Mouse (Mus musculus) liver, embryonic 14.5 days (tissue): Measurements from ENCODE around the gene Tbc1d21.

ENCODE experiments used
- CTCF ChIP-seq: IDR thresholded peaks from 2 replicates; pipeline ENCODE4 v1.5.1; 2016; ENCODE audit warnings: antibody characterized with exemption, low read depth, control low read depth
- EP300 ChIP-seq: IDR thresholded peaks from 2 replicates; pipeline ENCODE4 v1.6.1; 2016; ENCODE audit warnings: antibody characterized with exemption, low read depth

DNA sequence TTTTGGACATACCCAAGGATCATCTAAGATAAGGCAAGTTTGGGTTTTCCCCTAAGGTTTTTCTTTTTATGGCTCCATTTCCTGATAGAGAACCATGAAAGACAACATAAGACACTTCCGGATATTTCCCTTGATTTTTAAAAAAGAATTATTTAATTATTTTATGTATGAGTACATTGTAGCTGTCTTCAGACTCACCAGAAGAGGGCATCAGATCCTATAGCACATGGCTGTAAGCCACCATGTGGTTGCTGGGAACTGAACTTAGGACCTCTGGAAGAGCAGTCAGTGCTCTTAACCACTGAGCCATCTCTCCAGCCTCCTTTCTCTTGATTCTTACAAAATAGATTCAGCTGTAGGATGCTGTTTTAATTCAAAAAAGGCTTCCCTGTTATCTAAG is 28.5 kb downstream of the Tbc1d21 start:
- TF ChIP-seq EP300 (no peak), CTCF (no peak)
